Mouse (Mus musculus) ES-E14 (cell line): ENCODE results near the gene Ifnar1. TPM values are rescaled to one million over a fixed set of nuclear protein-coding genes. Genes with fewer than 3 reads are reported as not detected.

Source experiments
- DNase-seq: peaks from one replicate; pipeline ENCODE4 v3.0.0-alpha.2; 2013; ENCODE audit warnings: low read depth, low spot score
- H3K27ac ChIP-seq: 2 replicates; pipeline ENCODE4 v1.5.1; 2012; ENCODE audit warnings: low read depth, mild to moderate bottlenecking, low read length, moderate library complexity, mixed read lengths; ENCODE audit not compliant: poor library complexity, insufficient read depth, severe bottlenecking
- H3K36me3 ChIP-seq: 2 replicates; pipeline ENCODE4 v1.6.1; 2012; ENCODE audit warnings: mild to moderate bottlenecking, low read length, moderate library complexity, mixed read lengths; ENCODE audit not compliant: control insufficient read depth, poor library complexity, insufficient read depth, severe bottlenecking
- H3K4me1 ChIP-seq, 2 experiments: fragments of 150-350 bp in 1 of 2; sonication (generic) in 1 of 2; 2 replicates each; pipeline ENCODE4 v1.6.1; 2012; ENCODE audit warnings: low read length in 2 of 2, mild to moderate bottlenecking in 1 of 2, mixed read lengths in 1 of 2; ENCODE audit not compliant: control insufficient read depth in 2 of 2, insufficient read depth in 2 of 2, poor library complexity in 1 of 2
- H3K4me3 ChIP-seq, 2 experiments: fragments of 150-350 bp in 1 of 2; sonication (generic) in 1 of 2; 2 replicates each; pipeline ENCODE4 v1.5.1; 2012; ENCODE audit warnings: low read length in 2 of 2, low read depth in 1 of 2, mild to moderate bottlenecking in 1 of 2, mixed read lengths in 1 of 2; ENCODE audit not compliant: insufficient read depth in 1 of 2, poor library complexity in 1 of 2, severe bottlenecking in 1 of 2
- H3K9ac ChIP-seq: 2 replicates; pipeline ENCODE4 v1.6.1; 2012; ENCODE audit warnings: low read depth, mild to moderate bottlenecking, low read length, mixed read lengths; ENCODE audit not compliant: poor library complexity, insufficient read depth, severe bottlenecking
- H3K9me3 ChIP-seq: fragments of 150-350 bp; sonication (generic); 2 replicates; pipeline ENCODE4 v1.6.1; 2012; ENCODE audit warnings: low read depth, mild to moderate bottlenecking, low read length; ENCODE audit not compliant: control insufficient read depth, insufficient read depth
- CHD2 ChIP-seq: IDR thresholded peaks from 2 replicates; pipeline ENCODE4 v1.6.1; 2014; ENCODE audit warnings: mild to moderate bottlenecking, low read depth, low read length, inconsistent platforms
- HCFC1 ChIP-seq: IDR thresholded peaks from 2 replicates; pipeline ENCODE4 v1.6.1; 2012; ENCODE audit warnings: low read length, inconsistent platforms, borderline replicate concordance; ENCODE audit not compliant: insufficient read depth
- MAFK ChIP-seq: IDR thresholded peaks from 2 replicates; pipeline ENCODE4 v1.6.1; 2014; ENCODE audit warnings: mild to moderate bottlenecking, low read depth, low read length, inconsistent platforms; ENCODE audit not compliant: insufficient read depth
- ZC3H11A ChIP-seq: IDR thresholded peaks from 2 replicates; pipeline ENCODE4 v1.6.1; 2012; ENCODE audit warnings: low read depth, mild to moderate bottlenecking, inconsistent platforms, low read length, borderline replicate concordance
- ZNF384 ChIP-seq: IDR thresholded peaks from 2 replicates; pipeline ENCODE4 v1.6.1; 2012; ENCODE audit warnings: low read depth, low read length, inconsistent platforms
- in situ Hi-C, 2 experiments: fragments of 600-800 bp; cut with MboI; formaldehyde crosslinking; loops; one replicate each; pipeline ENCODE4 v1.15.1; 2025; ENCODE audit warnings: low sequenced_read_pairs in 2 of 2, inconsistent platforms in 1 of 2; ENCODE audit not compliant: unreplicated experiment in 2 of 2
- total RNA-seq: library from RNA; depleted of rRNA; stranded (reverse); fragments of 300-350 nt; gene quantifications from 2 replicates; pipeline ENCODE4 v1.2.3, GENCODE M21; 2012

Gene Ifnar1
- total RNA-seq, 1 experiment: 42.2 TPM

DNA sequence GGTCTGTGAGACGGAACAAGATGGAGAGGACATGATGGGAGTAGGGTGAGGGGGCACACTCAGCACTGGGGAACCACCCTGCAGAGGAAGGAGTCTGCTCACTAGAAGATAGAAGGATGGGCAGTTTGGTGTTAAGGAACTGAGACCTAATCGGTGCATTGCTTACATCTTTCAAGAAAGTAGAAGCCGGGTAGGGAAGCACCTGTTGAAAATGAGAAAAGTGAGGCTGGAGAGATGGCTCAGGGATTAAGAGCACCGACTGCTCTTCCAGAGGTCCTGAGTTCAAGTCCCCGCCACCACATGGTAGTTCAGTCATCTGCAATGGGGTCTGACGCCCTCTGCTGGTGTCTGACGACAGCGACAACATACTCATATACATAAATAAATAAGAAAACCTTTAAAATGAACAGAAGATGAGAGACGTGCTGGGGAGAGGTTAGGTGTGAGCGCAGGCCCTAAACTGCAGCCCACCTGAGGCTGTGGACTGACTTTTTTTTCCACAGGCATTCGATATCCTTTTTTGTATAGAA lies 25.1 kb upstream of the Ifnar1 start:
- DNase-seq: no peak
- Histone ChIP-seq H3K4me1 (no peaks in the 10 kb centered on the region), H3K4me3 (no peak overlapping the region), H3K27ac (no peak overlapping the region), H3K9me3 (no peaks in the 10 kb centered on the region), H3K9ac (no peak overlapping the region), H3K36me3 (no peaks in the 10 kb centered on the region)
- in situ Hi-C loops: no loop called here
- TF ChIP-seq HCFC1: no peak
- TF ChIP-seq ZC3H11A: no peak
- TF ChIP-seq ZNF384: no peak
- TF ChIP-seq CHD2: no peak
- no peak for TF ChIP-seq MAFK

DNA sequence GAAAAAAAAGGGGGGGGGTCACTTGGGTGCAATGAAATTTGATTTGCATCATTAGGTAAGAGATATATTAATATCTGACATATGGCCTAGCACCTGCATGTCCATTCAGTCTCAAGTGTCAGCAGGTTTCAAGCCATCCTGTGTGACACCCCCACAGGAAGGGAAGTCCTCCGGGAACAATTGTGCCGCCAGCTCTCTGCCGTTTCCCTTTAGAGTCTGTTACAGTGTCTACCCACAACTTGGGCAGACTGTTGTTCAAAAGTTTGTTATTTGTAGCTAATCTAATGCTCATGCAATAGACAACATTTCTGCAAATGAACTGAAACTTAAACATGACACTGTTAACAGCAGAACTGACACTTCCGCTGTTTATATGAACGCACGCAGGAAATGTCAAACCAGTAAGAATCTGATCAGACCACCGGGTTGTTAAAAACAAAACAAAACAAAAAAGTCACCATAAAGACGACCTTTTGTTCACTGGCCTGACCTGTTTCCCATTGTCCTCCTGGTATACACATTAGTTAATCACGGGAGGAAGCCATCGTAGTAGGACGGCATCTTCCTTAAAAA lies 23.9 kb upstream of the Ifnar1 start:
- Histone ChIP-seq H3K27ac (no peak overlapping the region), H3K4me1 (no peaks in the 10 kb centered on the region), H3K4me3 (no peak overlapping the region), H3K9ac (no peak overlapping the region), H3K36me3 (no peaks in the 10 kb centered on the region), H3K9me3 (no peaks in the 10 kb centered on the region)
- TF ChIP-seq CHD2 (no peak), MAFK (no peak), ZNF384 (no peak), HCFC1 (no peak), ZC3H11A (no peak)
- in situ Hi-C loops: no loop called here
- DNase-seq: no peak

DNA sequence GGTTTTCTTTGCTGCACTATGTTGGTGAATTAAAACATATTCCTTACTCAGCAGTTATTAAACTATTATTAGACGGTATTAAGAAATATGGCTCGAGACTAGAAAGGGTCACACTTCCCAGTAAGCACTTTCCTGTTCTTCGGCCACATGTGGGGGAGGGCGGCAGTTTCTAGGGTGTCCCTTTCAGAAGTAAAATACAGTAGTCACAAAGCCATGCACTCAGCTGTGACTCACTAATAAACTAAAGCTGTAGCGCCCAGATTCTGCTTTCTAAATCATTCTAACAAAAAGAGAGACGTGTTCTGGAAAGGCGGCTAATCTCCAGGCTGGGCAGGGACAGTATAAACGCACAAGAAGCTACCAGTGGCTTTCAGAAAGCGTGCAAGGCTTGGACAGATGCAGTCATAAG lies 23.3 kb upstream of the Ifnar1 start:
- H3K36me3 ChIP-seq: no peaks in the 10 kb centered on the region
- TF ChIP-seq ZNF384: no peak
- no peak for TF ChIP-seq MAFK
- no peak for TF ChIP-seq CHD2
- TF ChIP-seq ZC3H11A: no peak
- TF ChIP-seq HCFC1: no peak
- DNase-seq: no peak
- H3K9me3 ChIP-seq: no peaks in the 10 kb centered on the region
- H3K27ac ChIP-seq: no peak overlapping the region
- in situ Hi-C loops: no loop called here
- H3K9ac ChIP-seq: no peak overlapping the region
- no peaks in the 10 kb centered on the region for H3K4me1 ChIP-seq
- no peak overlapping the region for H3K4me3 ChIP-seq

DNA sequence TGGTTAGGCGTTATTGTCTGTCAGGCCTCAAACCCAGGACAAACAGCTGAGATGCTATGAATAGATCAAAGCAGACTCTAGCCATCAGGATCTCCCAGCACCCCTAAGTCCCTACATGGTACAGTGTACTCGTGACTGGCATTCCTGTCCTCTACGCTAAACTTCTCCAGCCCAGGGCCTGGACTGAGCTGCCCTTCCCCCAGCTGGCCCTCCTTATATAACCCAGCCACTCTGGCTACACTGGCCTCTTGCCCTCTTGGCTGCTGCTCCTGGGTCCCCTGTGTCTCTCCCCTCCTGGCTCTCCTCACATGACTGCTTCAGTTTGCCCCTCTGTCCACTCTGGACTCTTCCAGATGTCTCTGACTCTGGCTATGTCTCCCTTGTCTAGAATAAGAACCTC lies 22.4 kb upstream of the Ifnar1 start:
- Histone ChIP-seq H3K36me3 (no peaks in the 10 kb centered on the region), H3K4me3 (no peak overlapping the region), H3K4me1 (no peaks in the 10 kb centered on the region), H3K9ac (no peak overlapping the region), H3K27ac (no peak overlapping the region), H3K9me3 (no peaks in the 10 kb centered on the region)
- in situ Hi-C loops: no loop called here
- TF ChIP-seq ZNF384: no peak
- no peak for TF ChIP-seq HCFC1
- no peak for TF ChIP-seq ZC3H11A
- TF ChIP-seq CHD2: no peak
- no peak for DNase-seq

DNA sequence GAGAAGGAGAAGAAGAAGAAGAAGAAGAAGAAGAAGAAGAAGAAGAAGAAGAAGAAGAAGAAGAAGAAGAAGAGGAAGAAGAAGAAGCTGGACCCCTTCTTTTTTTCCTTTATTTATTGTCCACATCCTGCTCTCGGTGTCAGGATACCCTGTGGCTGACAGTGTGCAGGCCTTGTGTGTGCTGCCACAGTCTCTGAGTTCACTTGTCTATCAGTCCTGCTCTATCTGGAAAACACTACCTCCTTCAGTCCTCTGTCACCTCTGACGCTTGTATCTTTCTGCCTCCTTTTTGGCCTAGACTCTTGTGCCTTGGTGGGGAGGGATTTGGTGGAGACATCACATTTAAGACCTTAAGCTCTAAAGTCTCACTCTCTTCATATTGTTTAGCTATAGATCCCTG lies 21.6 kb upstream of the Ifnar1 start:
- DNase-seq: no peak
- no peak overlapping the region for H3K4me3 ChIP-seq
- in situ Hi-C loops: no loop called here
- no peak overlapping the region for H3K9ac ChIP-seq
- H3K27ac ChIP-seq: no peak overlapping the region
- no peaks in the 10 kb centered on the region for H3K4me1 ChIP-seq
- no peak for TF ChIP-seq MAFK
- TF ChIP-seq HCFC1: no peak
- TF ChIP-seq CHD2: no peak
- TF ChIP-seq ZNF384: no peak
- TF ChIP-seq ZC3H11A: no peak
- no peaks in the 10 kb centered on the region for H3K36me3 ChIP-seq
- H3K9me3 ChIP-seq: no peaks in the 10 kb centered on the region
